Mouse (Mus musculus) c-Kit-positive CD71-negative TER-119-negative erythroid progenitor cells, embryonic 14.5 days (primary cell): ENCODE data around the gene Actr6.
"Not testable (repeated sequence)": the region's sequence is repeated elsewhere in the genome, so short reads cannot be mapped to it uniquely, and the experiment has no call there.

Experiments
- DNase-seq: peaks from one replicate; pipeline ENCODE4 v3.0.0-alpha.2; 2013; ENCODE audit warnings: low read depth

Gene Actr6

GRCm38 (mm10) chr10:89737887-89738286 is 5.8 kb upstream of the Actr6 start:
- no peak for DNase-seq

DNA sequence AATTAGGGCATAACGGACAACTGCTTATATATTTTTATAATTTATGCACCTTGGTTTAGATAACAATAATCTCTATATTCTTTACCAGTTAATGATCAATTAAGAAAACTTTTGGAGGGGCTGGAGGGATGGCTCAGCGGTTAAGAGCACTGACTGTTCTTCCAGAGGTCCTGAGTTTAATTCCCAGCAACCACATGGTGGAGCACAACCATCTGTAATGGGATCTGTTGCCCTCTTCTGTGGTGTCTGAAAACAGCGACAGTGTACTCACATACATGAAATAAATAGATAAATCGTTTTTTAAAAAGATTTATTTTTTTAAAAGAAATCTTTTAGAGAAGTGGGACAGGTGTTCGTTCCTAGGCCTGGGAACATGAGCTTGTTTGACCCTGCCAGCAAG is 5.0 kb upstream of the Actr6 start:
- DNase-seq: no peak

DNA sequence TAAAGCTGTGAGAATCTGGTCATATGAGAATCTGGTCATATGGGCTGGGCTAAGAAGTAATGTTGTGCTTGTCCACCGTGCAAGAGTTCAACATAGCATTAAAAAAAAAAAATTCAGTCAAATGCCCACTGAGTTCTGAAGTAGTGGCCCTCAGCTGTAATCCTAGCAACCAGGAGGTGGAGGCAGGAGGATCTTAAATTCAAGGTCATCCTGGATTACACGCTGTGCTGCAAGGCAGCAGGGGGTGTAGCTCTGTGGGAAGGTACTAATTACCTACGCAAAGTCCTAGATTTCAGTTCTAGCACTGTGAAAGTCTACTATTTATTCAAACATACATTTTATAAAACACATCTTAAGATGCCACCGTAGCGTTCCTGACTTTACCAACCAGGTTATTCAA is 754 bp downstream of the Actr6 start:
- DNase-seq: no peak

GRCm38 (mm10) chr10:89730386-89730785 is 1.7 kb downstream of the Actr6 start:
- no peak for DNase-seq

DNA sequence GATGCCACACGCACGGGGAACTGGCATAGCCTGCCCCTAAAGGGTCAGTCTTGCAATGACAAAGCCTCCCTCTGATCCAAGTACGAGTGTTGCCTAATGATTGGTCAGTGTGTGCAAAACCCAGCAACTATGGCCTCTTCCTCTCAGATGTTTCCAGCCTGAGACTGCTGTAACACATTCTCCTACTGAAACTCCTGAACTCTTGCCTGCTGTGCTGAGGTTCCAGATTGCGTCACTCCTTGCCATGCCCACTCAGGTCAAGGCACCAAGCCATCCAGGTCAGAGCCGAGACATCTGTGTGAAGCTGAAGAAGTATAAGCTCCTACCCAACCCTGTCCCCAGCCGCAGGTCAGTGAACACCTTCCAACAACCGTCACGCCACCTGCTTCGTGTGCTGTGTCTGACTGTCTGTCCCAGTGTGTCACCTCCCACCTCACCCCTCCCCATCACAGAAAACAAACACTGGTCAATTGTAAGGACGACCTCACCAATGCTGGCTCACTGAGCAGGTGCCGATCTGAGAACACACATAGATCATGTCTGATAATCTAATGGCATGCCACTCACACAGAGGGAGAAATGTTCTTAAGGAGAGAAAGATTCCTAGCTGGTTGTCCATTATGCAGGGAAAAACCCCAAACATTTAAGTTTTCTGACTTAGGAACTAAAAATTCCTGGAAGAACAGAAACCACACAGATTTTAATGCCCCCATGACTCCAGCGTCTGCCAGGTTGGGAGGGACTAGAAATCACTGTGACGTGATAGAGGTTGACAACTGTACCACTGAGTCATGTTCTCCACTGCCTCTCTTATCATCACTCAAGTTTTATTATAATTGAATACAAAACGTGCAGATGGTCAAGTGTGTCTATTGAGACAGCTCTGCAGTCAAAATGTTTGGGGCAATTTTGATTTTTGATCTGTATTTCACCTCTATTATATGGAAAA is 9.6 kb downstream of the Actr6 start:
- no peak for DNase-seq

- no peak for DNase-seq
Observed at GRCm38 (mm10) chr10:89720796-89721195, 11.3 kb downstream of the Actr6 start.

DNA sequence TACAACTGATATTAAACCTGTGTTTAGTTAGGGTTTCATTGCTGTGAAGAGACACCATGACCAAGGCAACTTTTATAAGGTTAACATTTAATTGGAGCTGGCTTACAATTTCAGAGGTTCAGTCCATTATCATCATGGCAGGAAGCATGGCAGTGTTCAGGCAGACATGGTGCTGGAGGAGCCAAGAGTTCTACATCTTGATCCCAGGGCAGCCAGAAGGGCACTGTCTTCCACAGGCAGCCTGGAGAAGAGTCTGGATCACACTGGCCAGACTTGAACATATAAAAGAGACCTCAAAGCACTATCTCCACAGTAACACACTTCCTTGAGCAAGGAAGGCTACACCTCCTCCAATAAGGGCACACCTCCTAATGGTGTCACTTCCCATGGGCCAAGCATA is 11.8 kb downstream of the Actr6 start:
- DNase-seq: no peak

DNA sequence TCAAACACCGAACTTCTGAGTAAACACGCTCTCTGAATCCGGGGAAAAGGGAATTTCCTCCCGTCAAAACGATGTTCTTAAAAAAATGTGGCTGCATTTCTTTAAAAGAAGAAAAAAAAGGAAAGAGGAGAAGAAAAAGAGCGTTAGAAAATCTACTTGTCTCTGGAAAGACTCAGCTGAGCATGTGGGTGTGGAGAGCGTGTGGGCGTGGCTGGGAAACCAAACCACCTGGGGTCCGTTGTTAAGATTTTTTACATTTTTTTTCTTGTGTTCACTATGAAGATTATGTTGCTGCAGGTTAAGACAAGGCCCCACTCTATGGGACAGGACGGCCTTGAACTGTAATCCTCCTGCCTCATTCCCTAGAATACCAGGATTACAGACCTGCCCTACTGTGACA is 17.2 kb downstream of the Actr6 start:
- DNase-seq: no peak

DNA sequence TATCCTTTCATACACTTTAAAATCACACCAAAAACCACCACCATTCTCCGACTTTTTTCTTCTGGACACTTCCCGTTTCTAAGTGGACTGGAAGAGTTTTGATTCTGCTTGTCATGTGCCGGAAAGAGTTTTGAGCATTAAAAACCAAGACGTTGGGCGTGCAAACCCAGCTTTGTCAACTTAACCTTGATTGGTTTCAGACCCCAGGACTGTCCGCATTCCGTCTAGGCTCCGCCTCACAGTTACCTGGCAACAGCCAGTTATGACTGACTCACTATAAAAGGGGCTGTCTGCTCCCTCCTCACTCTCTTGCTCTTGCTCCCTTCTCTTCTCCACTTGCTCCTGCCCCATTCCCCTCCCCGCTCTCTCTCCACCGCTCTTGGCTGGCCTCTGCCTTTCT is 23.4 kb downstream of the Actr6 start:
- no peak for DNase-seq

GRCm38 (mm10) chr10:89707397-89707796 is 24.7 kb downstream of the Actr6 start:
- DNase-seq: no peak

- DNase-seq: no peak
Observed at GRCm38 (mm10) chr10:89703042-89703441, 29.1 kb downstream of the Actr6 start.

GRCm38 (mm10) chr10:89697956-89698355 is 34.1 kb downstream of the Actr6 start:
- no peak for DNase-seq

- DNase-seq: not testable (repeated sequence)
Observed at GRCm38 (mm10) chr10:89696270-89696669, 35.8 kb downstream of the Actr6 start.

DNA sequence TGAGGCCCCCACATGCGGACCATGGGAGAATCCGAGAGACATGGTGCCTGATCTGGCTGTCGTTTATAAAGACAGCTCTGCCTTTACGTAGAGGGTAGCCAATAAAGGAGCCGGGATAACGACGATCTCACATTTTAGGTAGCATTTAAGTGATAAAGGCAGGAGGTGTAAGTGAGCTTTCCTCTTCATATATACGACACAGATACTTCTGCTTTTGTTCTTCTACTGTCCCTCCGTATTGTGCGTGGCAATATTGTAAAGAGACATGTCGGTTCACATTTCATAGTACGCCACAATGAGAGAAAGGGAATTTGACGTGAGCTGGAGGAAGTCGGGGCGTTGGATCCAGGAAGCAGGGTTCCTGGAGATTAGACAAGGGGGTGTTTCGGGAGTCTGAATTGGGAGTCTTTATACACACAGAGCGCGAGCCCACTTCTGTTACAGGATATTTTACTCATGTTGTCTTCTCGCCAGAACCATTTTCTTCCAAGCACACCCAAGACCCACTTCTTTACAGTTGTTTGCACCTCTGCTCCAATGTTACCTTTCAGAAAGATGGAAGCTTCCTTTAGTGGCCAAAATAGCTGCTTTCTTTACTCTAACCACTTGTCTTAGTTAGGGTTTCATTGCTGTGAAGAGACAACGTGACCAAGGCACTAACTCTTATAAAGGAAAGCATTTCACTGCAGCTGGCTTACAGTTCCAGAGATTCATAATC is 36.7 kb downstream of the Actr6 start:
- DNase-seq: no peak

GRCm38 (mm10) chr10:89690021-89690420 is 42.1 kb downstream of the Actr6 start:
- DNase-seq: no peak

GRCm38 (mm10) chr10:89687455-89687854 is 44.6 kb downstream of the Actr6 start:
- DNase-seq: no peak

- peak; percentile 89 for DNase-seq
Observed at GRCm38 (mm10) chr10:89686139-89686808, 45.8 kb downstream of the Actr6 start, which contains the start of gene Scyl2. Gene Scyl2 (minus strand): TSS chr10:89686285.

GRCm38 (mm10) chr10:89685391-89686138 is 46.5 kb downstream of the Actr6 start:
- DNase-seq: peak; percentile 20

DNA sequence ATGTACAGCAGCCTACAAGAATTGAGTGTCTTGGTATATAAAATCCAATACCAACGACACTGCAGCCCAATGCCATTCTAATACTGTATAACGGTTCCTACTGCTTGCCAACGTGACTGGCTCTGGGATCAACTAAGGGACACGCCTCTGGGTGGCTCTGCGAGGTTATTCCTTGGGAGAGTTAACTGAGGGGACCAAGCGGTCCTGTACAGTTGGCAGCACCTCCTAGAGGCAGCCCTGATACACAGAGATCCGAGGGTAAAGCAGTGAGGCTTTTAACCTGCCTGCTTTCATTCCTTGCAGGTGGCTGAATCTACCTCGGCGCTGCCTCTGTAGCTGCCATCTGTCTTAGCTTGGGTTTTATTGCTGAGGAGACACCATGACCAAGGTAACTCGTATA is 49.1 kb downstream of the Actr6 start:
- no peak for DNase-seq

GRCm38 (mm10) chr10:89682157-89682556 is 49.9 kb downstream of the Actr6 start:
- DNase-seq: no peak

- DNase-seq: no peak
Observed at GRCm38 (mm10) chr10:89681706-89682105, 50.4 kb downstream of the Actr6 start.

DNA sequence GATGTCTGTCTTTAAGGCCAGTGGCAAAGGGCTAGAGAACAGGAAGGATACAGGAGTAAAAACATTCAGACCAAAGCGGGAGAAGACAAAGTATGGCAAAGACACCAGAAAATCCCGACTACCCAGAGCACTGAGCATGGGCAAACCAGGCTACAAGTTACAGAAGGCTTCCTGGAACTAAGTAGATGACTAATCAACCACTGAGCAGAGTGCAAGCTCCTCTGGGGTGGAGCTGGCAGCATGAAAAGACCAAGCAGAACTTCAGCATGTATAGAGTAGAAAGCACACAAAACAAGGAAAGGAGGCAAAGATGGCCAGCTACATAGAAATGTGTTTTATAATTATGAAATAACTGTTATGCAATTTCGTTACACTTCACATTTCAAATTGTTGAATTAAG is 51.6 kb downstream of the Actr6 start:
- DNase-seq: no peak
